Mouse (Mus musculus): ENCODE results near the gene Klc3.

Gene Klc3

GRCm38 (mm10) chr7:19405417-19405816, 1.5 kb upstream of the Klc3 start:
- peak; percentile 79 for DNase-seq (ENCODE audit: low spot score)

- DNase-seq (ENCODE audit: low spot score), result no peak
Observed at GRCm38 (mm10) chr7:19404476-19404875, 572 bp upstream of the Klc3 start, which contains the start of gene Ckm. Ckm (plus strand) TSS chr7:19404776.

- DNase-seq (ENCODE audit: low spot score), result no peak
Observed at GRCm38 (mm10) chr7:19402535-19403112, 1.3 kb downstream of the Klc3 start.

GRCm38 (mm10) chr7:19400946-19401345, 3.0 kb downstream of the Klc3 start:
- no peak for DNase-seq (ENCODE audit: low spot score)

GRCm38 (mm10) chr7:19399496-19400280, 4.2 kb downstream of the Klc3 start:
- no peak for DNase-seq (ENCODE audit: low spot score)

GRCm38 (mm10) chr7:19394484-19394883, 9.4 kb downstream of the Klc3 start:
- no peak for DNase-seq (ENCODE audit: low spot score)

GRCm38 (mm10) chr7:19388699-19389413, 15.0 kb downstream of the Klc3 start:
- no peak for DNase-seq (ENCODE audit: low spot score)

GRCm38 (mm10) chr7:19383708-19384107, 20.2 kb downstream of the Klc3 start:
- no peak for DNase-seq (ENCODE audit: low spot score)

GRCm38 (mm10) chr7:19382166-19382541, 21.8 kb downstream of the Klc3 start:
- no peak for DNase-seq (ENCODE audit: low spot score)

GRCm38 (mm10) chr7:19381377-19382165, 22.3 kb downstream of the Klc3 start, which contains the start of gene Ercc2:
Ercc2 (plus strand) TSS chr7:19382010.
- peak; percentile 99 for DNase-seq (ENCODE audit: low spot score)

GRCm38 (mm10) chr7:19378049-19378448, 25.9 kb downstream of the Klc3 start:
- no peak for DNase-seq (ENCODE audit: low spot score)

- no peak for DNase-seq (ENCODE audit: low spot score)
Observed at GRCm38 (mm10) chr7:19376019-19376418, 27.9 kb downstream of the Klc3 start.

- no peak for DNase-seq (ENCODE audit: low spot score)
Observed at GRCm38 (mm10) chr7:19375368-19375767, 28.5 kb downstream of the Klc3 start.

- DNase-seq (ENCODE audit: low spot score), result no peak
Observed at GRCm38 (mm10) chr7:19373367-19373766, 30.5 kb downstream of the Klc3 start.

GRCm38 (mm10) chr7:19369823-19370425, 34.0 kb downstream of the Klc3 start:
- DNase-seq (ENCODE audit: low spot score), result no peak

- no peak for DNase-seq (ENCODE audit: low spot score)
Observed at GRCm38 (mm10) chr7:19368380-19368779, 35.5 kb downstream of the Klc3 start.

GRCm38 (mm10) chr7:19365376-19365775, 38.5 kb downstream of the Klc3 start:
- DNase-seq (ENCODE audit: low spot score), result no peak

GRCm38 (mm10) chr7:19363881-19364280, 40.0 kb downstream of the Klc3 start:
- DNase-seq (ENCODE audit: low spot score), result peak; percentile 65

GRCm38 (mm10) chr7:19362276-19362675, 41.6 kb downstream of the Klc3 start:
- DNase-seq (ENCODE audit: low spot score), result no peak

- peak; percentile 91 for DNase-seq (ENCODE audit: low spot score)
Observed at GRCm38 (mm10) chr7:19361720-19362119, 42.2 kb downstream of the Klc3 start.

- DNase-seq (ENCODE audit: low spot score), result peak; percentile 86
Observed at GRCm38 (mm10) chr7:19360944-19361343, 43.0 kb downstream of the Klc3 start.
